Mouse (Mus musculus): ENCODE measurements around the gene Dusp9. TPM values are rescaled to one million over a fixed set of nuclear protein-coding genes. Genes with fewer than 3 reads are reported as not detected.

The Dusp9 gene
- polyA plus RNA-seq, 1 experiment from 2014 or later, result 6.0 TPM

DNA sequence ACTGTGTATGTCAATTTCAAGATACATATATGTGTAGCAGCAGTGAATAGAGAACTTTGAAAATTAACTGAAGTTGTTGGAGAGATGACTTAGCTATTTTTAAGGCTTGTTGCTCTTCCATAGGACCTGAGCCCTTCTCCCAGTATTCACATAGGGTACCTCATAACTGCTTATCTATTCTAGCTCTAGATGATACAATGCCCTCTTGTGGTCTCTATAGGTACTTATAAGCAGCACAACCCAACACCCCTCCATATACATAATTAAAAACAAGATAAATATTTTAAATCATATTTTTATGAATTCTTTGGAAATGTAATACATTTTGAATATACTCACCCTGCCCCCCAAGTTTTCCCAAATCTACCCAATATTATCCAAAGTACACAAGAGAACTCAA is 23.9 kb downstream of the Dusp9 start:
- Histone ChIP-seq H3K27me3 (0 out of 2 replicates have a peak, but pooled peaks cover 1% of the 10 kb centered on the region), H3K4me3 (replicated peaks) (no peak overlapping the region), H3K9me3 (replicated peaks) (no peaks in the 10 kb centered on the region), H3K27ac (replicated peaks) (no peak overlapping the region), H3K36me3 (no peaks in the 10 kb centered on the region), H3K4me1 (no peaks in the 10 kb centered on the region), H3K9ac (no peak overlapping the region), H3K4me2 (replicated peaks) (no peak overlapping the region)
- no peak for ATAC-seq (ENCODE audit: insufficient number of reproducible peaks, low FRiP score, low TSS enrichment, low read depth)

DNA sequence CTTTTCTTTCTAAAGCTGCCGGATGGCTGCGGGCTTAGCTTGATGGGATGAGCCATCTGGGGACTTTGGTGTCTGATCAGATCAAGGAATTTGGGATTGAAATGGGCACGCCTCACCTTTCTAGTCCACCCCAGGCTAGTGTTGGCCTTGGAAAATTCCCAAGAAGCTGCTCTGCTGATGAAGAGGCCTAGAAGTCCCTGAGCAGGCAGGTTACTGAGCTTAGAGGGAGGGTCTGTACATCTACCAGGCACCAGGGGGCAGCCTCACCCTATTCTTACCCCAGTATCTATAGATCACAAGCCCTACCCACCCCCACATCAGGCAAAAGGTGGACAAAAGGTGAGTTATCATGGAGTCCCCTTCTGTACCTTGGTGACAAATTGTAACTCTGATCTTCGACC is 32.8 kb downstream of the Dusp9 start:
- Histone ChIP-seq H3K36me3 (peaks cover under 1% of the 10 kb centered on the region; the same call in 1 of the 2 replicates), H3K27ac (replicated peaks) (no peak overlapping the region), H3K4me3 (replicated peaks) (no peak overlapping the region), H3K4me1 (peaks cover 14% of the 10 kb centered on the region; the same call in 1 of the 2 replicates), H3K4me2 (replicated peaks) (no peak overlapping the region), H3K9ac (no peak overlapping the region), H3K27me3 (no peaks in the 10 kb centered on the region), H3K9me3 (replicated peaks) (no peaks in the 10 kb centered on the region)
- WGBS, result 53% methylated on average over 4 of the region's 4 CpGs
- ATAC-seq (ENCODE audit: insufficient number of reproducible peaks, low FRiP score, low TSS enrichment, low read depth), result no peak; the same call in 1 of the 2 replicates

DNA sequence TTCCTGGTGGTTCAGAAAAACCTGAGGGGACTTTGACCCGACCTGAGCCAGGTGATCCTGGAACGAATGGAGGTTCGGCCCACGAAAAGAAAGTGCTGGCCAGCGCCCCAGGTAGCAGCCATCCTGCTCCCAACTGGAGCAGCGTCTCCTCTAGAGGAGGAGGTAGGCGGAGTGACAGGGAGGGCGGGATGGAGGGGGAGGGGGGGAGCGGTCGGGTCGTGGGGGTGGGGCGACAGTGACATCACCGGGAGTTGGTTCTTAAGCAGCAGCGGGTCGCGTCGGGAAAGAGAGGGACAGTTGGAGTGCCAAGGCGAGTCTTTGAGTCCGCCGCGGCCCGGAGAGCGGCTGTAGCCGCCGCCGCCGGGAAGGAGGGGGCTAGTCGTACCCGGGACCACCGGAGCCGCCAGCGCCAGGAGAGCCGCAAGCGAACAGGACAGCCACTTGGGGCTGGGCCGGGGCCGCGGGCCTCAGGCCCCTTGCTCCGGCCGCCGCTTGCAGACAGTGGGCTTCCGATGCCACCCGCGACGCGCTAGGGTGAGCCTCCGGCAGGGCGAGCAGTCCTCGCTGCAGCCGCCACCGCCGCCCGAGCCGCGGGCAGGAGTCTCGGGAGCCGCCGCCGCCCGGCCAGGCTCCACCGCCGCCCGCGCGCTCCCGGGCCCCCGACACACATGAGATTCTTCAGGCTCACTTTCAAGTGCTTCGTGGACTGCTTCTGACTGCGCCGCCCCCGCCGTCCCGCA is 33.8 kb downstream of the Dusp9 start, which contains the start of gene Slc6a8:
Slc6a8 (plus strand) TSS at position 272 of the 740 bp plus-strand sequence.
- ATAC-seq (ENCODE audit: insufficient number of reproducible peaks, low FRiP score, low TSS enrichment, low read depth), result peak; percentile 75
- H3K27me3 ChIP-seq, result no peaks in the 10 kb centered on the region
- H3K9me3 ChIP-seq (replicated peaks), result no peaks in the 10 kb centered on the region
- H3K36me3 ChIP-seq, result peaks cover 4% of the 10 kb centered on the region; the same call in 1 of the 2 replicates
- peak within 1 kb of the TSS; percentile 65 for H3K27ac ChIP-seq (replicated peaks)
- H3K9ac ChIP-seq, result peak within 1 kb of the TSS; percentile 57
- peak within 1 kb of the TSS; percentile 61 for H3K4me2 ChIP-seq (replicated peaks)
- peaks cover 14% of the 10 kb centered on the region; the same call in 1 of the 2 replicates for H3K4me1 ChIP-seq
- H3K4me3 ChIP-seq (replicated peaks), result peak within 1 kb of the TSS; percentile 60
- 19% methylated on average over 47 of the region's 72 CpGs for WGBS

DNA sequence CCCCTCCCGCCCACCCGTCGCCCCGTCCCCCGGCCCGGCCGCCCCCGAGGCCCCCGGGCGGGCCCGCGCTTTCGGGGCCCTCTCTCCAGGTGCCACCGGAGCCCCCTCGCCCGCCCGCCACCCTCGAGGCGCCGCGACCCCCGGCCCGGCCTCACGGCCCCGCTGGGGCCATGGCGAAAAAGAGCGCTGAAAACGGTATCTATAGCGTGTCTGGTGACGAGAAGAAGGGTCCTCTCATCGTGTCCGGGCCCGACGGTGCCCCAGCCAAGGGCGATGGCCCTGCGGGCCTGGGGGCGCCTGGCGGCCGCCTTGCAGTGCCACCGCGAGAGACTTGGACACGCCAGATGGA is 34.4 kb downstream of the Dusp9 start:
- Histone ChIP-seq H3K27ac (replicated peaks) (peak overlapping the region; percentile 65), H3K4me1 (peaks cover 14% of the 10 kb centered on the region; the same call in 1 of the 2 replicates), H3K4me2 (replicated peaks) (peak overlapping the region; percentile 61), H3K36me3 (peaks cover 7% of the 10 kb centered on the region; the same call in 1 of the 2 replicates), H3K9me3 (replicated peaks) (no peaks in the 10 kb centered on the region), H3K4me3 (replicated peaks) (peak overlapping the region; percentile 60), H3K9ac (peak overlapping the region; percentile 57), H3K27me3 (no peaks in the 10 kb centered on the region)
- no peak for ATAC-seq (ENCODE audit: insufficient number of reproducible peaks, low FRiP score, low TSS enrichment, low read depth)
- WGBS, result 16% methylated on average over 32 of the region's 42 CpGs

DNA sequence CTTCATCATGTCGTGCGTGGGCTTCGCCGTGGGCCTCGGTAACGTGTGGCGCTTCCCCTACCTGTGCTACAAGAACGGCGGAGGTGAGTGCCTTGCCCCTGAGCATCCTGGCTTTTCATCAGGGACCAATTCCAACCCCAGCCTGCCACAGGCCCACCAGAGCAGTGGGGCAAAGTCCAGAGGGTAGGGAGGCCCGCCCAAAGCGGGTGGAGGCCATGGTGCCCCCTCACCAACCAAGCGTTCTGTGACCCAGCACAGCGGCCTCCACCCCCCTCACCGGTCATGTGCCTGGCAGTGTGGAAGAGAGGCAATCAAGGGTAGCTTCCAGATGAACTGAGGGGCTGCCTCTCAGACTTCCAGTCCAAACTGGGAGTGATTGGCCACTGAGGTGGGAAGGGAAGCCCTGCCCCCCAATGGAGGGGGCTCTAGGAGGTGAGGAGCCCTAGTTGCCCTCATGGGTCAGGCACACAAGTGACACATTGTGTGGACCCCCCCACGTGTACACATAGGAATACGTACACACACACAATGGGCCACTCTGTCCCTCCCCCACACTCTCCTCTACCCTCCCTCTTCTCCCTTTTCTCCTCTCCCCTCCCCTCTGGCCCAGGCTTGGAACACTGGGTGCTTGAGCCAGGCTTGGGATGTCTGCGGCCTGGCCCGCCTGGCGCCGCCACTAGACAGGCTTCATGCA is 34.9 kb downstream of the Dusp9 start:
- Histone ChIP-seq H3K4me3 (replicated peaks) (peak overlapping the region; percentile 60), H3K4me1 (peaks cover 14% of the 10 kb centered on the region; the same call in 1 of the 2 replicates), H3K9ac (peak overlapping the region; percentile 57), H3K27ac (replicated peaks) (peak overlapping the region; percentile 65), H3K4me2 (replicated peaks) (peak overlapping the region; percentile 61), H3K36me3 (peaks cover 9% of the 10 kb centered on the region; the same call in 1 of the 2 replicates), H3K9me3 (replicated peaks) (no peaks in the 10 kb centered on the region), H3K27me3 (no peaks in the 10 kb centered on the region)
- ATAC-seq (ENCODE audit: insufficient number of reproducible peaks, low FRiP score, low TSS enrichment, low read depth), result peak; percentile 41; the same call in 1 of the 2 replicates
- 32% methylated on average over 20 of the region's 20 CpGs for WGBS

DNA sequence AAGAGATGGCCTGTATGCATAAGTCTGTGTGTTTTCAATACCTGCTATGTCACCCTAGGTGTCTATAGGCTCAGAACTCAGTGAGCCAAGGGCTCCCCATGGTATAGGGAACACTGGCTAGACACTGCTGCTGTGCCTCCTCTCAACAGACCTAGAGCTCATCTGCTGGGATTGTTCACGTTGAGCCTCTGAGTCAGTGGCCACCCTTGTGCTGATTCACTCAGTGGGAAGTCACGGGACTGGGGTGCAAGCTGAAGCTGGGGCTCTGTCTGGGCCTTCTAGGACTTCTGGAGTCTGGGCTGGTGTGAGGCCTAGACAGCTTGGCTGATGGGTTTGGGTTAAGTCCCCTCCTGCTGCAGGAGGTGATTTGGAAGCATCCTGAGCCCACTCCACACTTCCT is 36.0 kb downstream of the Dusp9 start:
- H3K4me3 ChIP-seq (replicated peaks), result 0 out of 2 replicates have a peak overlapping the region, but pooled peaks have one; percentile 60
- H3K36me3 ChIP-seq, result peaks cover 17% of the 10 kb centered on the region; the same call in 1 of the 2 replicates
- 62% methylated on average over 2 of the region's 2 CpGs for WGBS

DNA sequence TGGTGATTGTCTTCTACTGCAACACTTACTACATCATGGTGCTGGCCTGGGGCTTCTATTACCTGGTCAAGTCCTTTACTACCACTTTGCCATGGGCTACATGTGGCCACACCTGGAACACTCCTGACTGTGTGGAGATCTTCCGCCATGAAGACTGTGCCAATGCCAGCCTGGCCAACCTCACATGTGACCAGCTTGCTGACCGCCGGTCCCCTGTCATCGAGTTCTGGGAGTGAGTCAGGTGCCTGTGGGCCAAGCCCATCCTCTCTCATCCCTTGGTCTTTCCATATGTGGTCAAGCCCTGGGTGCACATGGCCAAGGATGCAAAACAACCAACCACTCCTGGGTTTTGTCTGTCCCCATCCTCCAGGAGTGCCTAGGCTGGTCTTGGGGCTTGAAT is 37.4 kb downstream of the Dusp9 start:
- Histone ChIP-seq H3K4me1 (peaks cover 14% of the 10 kb centered on the region; the same call in 1 of the 2 replicates), H3K4me2 (replicated peaks) (no peak overlapping the region), H3K4me3 (replicated peaks) (no peak overlapping the region), H3K36me3 (peaks cover 28% of the 10 kb centered on the region; the same call in 1 of the 2 replicates), H3K27me3 (no peaks in the 10 kb centered on the region), H3K9ac (no peak overlapping the region), H3K9me3 (replicated peaks) (no peaks in the 10 kb centered on the region), H3K27ac (replicated peaks) (no peak overlapping the region)
- ATAC-seq (ENCODE audit: insufficient number of reproducible peaks, low FRiP score, low TSS enrichment, low read depth), result no peak
- 86% methylated on average over 4 of the region's 4 CpGs for WGBS

More for the DNA sequence above, 36.0 kb downstream of the Dusp9 start:
- Histone ChIP-seq H3K27ac (replicated peaks) (no peak overlapping the region), H3K9ac (no peak overlapping the region), H3K4me1 (peaks cover 14% of the 10 kb centered on the region; the same call in 1 of the 2 replicates), H3K4me2 (replicated peaks) (peak overlapping the region; percentile 61), H3K9me3 (replicated peaks) (no peaks in the 10 kb centered on the region), H3K27me3 (no peaks in the 10 kb centered on the region)
- no peak for ATAC-seq (ENCODE audit: insufficient number of reproducible peaks, low FRiP score, low TSS enrichment, low read depth)

DNA sequence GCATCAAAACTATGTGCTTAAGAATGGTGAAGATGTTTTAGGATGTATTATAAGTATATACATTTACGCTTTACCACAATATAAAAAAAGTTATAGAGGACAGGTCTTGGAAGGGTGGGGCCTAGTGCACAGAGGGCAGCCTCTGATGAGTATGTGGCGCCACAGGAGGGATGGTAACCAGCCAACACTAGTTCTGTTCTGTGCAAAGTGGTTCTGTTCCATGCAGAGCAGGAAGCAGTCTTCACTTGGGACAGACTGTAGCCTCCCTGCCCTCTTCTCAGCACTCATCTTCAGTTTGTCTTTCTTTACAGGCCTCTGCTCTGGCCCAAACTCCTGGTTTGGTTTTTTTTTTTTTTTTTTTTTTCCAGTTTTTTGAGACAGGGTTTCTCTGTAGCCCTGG is 44.9 kb downstream of the Dusp9 start:
- no peak overlapping the region for H3K9ac ChIP-seq
- no peak overlapping the region for H3K4me3 ChIP-seq (replicated peaks)
- H3K4me2 ChIP-seq (replicated peaks), result no peak overlapping the region
- no peak for ATAC-seq (ENCODE audit: insufficient number of reproducible peaks, low FRiP score, low TSS enrichment, low read depth)
- WGBS, result 88% methylated on average over 2 of the region's 2 CpGs
- no peaks in the 10 kb centered on the region for H3K9me3 ChIP-seq (replicated peaks)
- H3K27ac ChIP-seq (replicated peaks), result no peak overlapping the region
- H3K36me3 ChIP-seq, result peaks cover 43% of the 10 kb centered on the region
- H3K27me3 ChIP-seq, result no peaks in the 10 kb centered on the region
- no peaks in the 10 kb centered on the region for H3K4me1 ChIP-seq

DNA sequence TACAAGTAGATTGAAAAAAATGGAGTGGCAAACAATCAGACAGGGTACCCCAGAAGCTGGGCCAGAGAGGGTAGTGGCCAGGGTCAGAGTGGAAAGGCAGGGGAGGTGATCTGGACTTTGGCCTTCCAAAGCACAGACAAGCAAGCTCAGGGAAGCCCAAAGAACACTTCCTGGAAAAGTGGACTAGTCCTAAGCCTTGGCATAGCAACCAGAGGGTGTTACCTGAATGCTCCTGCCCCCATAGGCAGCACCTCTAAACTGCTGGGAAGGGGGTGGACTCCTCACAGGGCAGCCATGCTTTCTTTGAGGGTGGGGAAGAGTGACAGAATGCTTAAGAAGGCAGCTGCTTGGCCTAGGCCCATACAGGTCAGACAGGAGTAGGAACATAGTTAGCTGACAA is 45.8 kb downstream of the Dusp9 start:
- Histone ChIP-seq H3K27ac (replicated peaks) (no peak overlapping the region), H3K4me3 (replicated peaks) (no peak overlapping the region), H3K9ac (no peak overlapping the region), H3K9me3 (replicated peaks) (no peaks in the 10 kb centered on the region), H3K36me3 (peaks cover 37% of the 10 kb centered on the region), H3K4me2 (replicated peaks) (no peak overlapping the region), H3K27me3 (no peaks in the 10 kb centered on the region), H3K4me1 (no peaks in the 10 kb centered on the region)
- no peak for ATAC-seq (ENCODE audit: insufficient number of reproducible peaks, low FRiP score, low TSS enrichment, low read depth)

DNA sequence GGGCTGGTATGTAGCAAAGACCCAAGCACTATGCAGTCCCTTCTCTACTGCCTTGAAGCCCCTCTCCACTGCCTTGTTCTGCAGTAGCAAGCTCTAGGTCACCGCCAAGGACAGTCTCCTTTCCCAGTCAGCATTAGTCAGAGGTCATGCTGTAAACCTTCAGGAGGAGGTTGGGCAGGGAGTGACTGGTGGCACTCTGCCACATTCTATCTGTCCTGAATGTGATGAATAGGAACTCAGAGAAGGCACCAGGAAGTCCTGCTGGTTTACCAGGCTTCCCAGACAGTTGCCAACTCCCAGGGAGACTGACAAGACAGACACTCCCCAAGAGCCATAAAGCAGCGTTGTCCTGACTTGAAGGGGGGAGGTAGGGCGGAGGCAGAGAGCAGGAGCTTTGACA is 46.4 kb downstream of the Dusp9 start:
- Histone ChIP-seq H3K4me2 (replicated peaks) (no peak overlapping the region), H3K27me3 (no peaks in the 10 kb centered on the region), H3K9ac (no peak overlapping the region), H3K4me1 (no peaks in the 10 kb centered on the region), H3K27ac (replicated peaks) (no peak overlapping the region), H3K9me3 (replicated peaks) (no peaks in the 10 kb centered on the region), H3K36me3 (peaks cover 31% of the 10 kb centered on the region), H3K4me3 (replicated peaks) (no peak overlapping the region)
- ATAC-seq (ENCODE audit: insufficient number of reproducible peaks, low FRiP score, low TSS enrichment, low read depth), result no peak
- WGBS, result 72% methylated on average over 3 of the region's 3 CpGs

DNA sequence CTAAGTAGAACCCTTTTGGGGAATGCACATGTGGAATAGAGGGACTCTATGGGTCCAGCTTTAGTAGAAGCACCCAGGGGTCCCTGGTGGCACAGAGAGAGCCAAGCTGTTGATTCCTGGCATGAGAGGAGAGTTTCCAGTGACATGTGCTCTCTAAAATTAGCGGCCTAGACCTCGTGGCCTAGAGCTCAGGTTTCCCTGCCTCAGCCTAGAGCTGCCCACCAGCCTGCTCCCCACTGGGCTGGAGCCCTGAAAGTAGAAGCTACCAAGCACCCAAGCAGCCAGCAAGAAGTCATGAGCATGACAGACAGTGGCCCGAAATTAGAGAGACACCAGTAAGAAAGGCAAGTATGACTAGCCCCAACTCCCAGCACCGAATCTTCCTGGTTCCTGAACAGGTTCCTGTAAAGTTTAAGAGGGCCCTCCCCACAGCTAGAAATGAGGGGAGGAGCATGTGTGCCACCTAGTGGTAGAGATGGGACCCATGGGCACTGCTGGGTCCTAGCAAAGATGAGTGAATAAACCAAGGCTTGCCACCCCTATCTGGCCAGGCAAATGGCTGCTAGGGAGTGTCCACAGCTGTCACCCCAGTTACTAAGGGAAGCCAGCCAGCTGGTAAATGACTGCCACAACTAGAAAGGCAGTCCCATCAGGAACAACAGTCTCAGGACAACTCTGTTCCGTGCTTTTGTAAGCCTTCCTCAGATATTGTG is 51.9 kb downstream of the Dusp9 start:
- 64% methylated on average over 5 of the region's 5 CpGs for WGBS
- Histone ChIP-seq H3K27me3 (no peaks in the 10 kb centered on the region), H3K27ac (replicated peaks) (no peak overlapping the region), H3K9me3 (replicated peaks) (no peaks in the 10 kb centered on the region), H3K4me1 (no peaks in the 10 kb centered on the region), H3K4me3 (replicated peaks) (no peak overlapping the region), H3K9ac (no peak overlapping the region), H3K36me3 (peaks cover 19% of the 10 kb centered on the region), H3K4me2 (replicated peaks) (no peak overlapping the region)
- ATAC-seq (ENCODE audit: insufficient number of reproducible peaks, low FRiP score, low TSS enrichment, low read depth), result 0 out of 2 replicates have a peak, but pooled peaks have one; percentile 47
